Mouse (Mus musculus): ENCODE measurements around the gene Atf3.

DNA sequence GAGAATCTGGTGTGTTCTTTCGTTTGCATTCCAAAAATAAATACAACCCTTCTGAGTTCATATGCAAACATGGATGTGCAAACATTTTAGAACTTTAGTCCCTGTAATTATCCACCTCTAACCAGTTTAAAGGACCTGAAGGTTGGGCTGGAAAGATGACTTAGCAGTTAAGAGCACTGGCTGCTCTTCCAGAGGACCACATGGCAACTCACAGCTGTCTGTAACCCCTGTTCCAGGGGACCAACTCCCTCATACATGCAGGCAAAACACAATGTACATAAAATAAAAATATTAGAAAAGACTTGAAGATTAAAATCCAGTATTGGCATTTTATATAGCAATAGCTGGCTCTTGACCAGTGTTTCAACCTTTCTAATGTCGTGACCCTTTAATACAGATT, 7.9 kb upstream of the Atf3 start:
- TF ChIP-seq CTCF (IDR thresholded peaks at IDR 0.05): no peak
- TF ChIP-seq EP300 (IDR thresholded peaks at IDR 0.05): no peak

Data from lung, postnatal 0 days (tissue).